Mouse (Mus musculus) bone marrow, adult 2 months (tissue): ENCODE measurements at regions not wholly inside any gene's neighbourhood (a gene's known extent, or its start where the extent isn't known, plus 50 kb on each side); places are given as distances from the start of the nearest gene placed in this dataset.

Experiments used
- CTCF ChIP-seq: fragments of 200-500 bp; IDR thresholded peaks from 2 replicates; pipeline ENCODE4 v1.5.1; 2011; ENCODE audit warnings: low read length, control low read depth; ENCODE audit not compliant: control insufficient read depth, insufficient read depth
- POLR2A ChIP-seq: fragments of 200-500 bp; IDR thresholded peaks from 2 replicates; pipeline ENCODE4 v1.6.1; 2011; ENCODE audit warnings: low read depth, mild to moderate bottlenecking, control low read depth, low read length, borderline replicate concordance; ENCODE audit not compliant: control insufficient read depth

- TF ChIP-seq CTCF (no peak), POLR2A (no peak)
Observed at GRCm38 (mm10) chr16:93448124-93448523, 155.7 kb downstream of the Setd4 start.
